Mouse (Mus musculus): Measurements from ENCODE around the gene Rap1b.

Rap1b gene

DNA sequence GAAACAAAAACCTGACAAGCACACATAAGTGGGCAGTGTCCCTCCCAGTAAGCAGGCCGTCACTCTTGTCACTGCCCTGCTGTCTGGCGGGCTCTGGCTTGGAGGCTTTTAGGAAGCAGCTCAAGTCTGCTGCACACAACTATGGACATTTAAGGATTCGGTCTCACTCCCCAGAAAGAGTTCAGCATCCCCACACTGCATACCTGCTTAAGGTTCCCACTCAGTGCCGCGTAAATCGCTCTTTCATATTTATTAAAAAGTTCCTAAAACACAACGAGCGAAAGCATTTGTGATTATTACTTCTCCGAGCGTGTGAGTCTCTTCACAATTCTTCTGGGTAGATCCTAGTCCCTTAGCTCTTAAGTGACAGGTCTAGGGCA, 74.7 kb downstream of the Rap1b start:
- in situ Hi-C loops (cut with MboI), result no loop called here

DNA sequence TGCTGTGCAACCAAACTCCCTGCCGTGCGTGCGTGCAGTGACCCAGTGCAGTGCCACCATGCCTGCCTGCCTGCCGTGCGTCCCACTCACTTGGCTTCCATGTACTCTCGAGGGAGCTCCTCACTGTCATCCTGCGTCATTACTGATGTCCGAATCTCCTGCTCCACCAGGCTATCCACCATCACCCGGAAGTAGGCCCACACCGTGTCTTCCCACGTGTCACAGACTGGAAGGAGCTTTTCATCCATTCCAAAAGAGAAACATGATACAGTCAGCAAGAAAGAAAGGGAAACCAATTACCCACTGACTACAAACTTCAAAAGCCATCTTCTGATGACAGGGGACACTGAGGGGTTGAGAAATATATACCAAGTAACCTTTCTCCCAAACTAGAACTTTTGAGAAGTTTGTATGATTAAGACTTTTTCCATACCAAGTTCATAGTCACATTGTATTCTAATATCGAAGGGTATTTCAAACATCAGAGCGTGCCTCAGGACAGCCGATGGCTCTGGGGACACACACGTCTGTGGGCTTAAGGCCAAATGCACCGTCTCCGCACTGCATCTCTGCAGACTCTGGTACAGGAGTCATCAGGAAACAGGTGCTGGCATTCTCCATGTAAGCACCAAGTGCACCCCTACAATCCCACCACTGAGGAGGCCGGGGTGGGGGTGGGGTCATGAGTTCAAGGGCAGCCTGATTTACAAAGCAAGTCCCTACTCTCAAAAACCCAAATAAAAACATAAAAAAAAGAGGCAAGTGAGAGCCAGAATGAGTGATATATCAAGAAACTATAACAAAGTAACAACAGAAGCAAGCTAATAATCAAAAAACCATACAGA, 75.3 kb downstream of the Rap1b start:
- in situ Hi-C loops (cut with MboI), result no loop called here

DNA sequence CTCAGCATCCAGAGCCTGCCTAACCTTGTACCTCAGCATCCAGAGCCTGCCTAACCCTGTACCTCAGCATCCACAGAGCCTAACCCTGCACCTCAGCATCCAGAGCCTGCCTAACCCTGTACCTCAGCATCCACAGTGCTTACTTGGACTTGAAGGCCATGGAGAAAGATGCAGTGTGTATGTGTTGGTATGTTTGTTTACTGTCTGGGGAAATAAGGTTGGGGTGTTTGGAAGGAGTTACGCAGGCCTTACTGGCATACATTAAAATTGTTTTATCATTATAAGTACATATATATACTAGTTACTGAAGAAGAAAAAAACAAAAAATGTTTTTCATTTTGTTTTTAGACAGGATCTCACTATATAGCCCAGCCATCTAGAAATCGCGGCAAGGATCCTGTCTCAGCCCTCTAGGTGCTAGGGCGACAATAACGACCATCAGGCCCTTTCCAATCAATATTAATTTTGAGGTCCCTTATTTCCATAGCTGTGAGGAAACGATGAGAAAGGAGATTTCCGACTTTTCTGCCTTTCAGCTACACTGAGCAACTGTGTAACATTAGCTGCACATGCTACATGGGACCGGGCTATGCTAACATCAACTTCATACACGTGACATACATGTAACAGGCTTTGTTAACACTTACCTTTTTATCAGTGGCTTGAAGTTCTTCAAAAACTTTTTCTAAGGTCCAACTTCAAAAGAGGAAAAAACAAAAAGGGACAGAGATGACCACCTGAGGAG, 76.1 kb downstream of the Rap1b start:
- in situ Hi-C loops (cut with MboI), result no loop called here

DNA sequence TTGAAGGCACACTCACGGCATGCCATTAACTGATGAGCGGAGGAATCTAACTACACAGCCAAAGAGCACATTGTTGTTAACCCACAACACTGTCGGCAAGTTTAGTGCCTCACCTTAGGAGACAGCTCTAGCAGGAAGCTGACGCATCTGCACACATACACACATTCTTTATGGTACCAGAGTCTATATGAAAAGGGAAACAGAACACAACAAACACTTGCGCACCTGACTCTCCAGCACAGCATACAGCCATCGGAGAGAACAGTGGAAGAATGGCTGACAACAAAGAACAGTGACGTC, 77.7 kb downstream of the Rap1b start:
- in situ Hi-C loops (cut with MboI), result no loop called here

DNA sequence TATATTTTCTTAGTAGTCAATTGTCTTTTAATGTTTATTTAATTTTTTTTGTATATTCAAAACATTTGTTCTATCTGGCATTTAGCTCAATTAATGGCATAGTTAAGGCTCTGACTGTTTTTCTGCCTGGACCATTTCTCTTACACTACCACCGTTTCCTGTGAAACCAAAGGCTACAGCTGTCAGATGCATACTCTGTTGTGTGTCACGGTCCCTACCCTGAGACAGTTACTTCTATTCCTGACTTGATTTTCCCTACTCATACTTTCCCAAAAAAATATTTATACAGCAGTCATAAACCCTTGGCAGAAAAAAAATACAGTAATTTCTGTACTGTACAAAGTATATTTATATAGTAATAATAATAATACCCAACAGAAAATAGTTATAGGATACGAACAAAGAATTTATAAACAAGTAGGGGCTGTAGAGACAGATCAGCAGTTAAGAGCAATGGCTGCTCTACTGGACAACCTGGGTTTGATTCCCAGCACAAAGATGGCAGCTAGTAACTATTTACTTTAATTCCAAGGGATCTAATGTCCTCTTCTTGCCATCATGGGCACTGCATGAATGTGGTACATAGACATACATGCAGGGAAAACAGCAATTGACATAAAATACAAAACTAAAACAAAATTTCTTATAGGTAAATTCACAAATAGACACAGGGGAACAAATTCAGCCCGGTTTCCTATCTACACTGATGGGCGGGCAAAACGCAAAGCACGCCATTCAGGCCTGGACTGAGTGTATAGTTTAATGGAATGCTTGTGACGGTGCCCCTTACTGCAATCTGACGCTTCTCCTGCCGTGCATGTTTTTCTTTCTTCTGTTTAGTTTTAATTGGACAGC, 78.3 kb downstream of the Rap1b start:
- in situ Hi-C loops (cut with MboI), result no loop called here

DNA sequence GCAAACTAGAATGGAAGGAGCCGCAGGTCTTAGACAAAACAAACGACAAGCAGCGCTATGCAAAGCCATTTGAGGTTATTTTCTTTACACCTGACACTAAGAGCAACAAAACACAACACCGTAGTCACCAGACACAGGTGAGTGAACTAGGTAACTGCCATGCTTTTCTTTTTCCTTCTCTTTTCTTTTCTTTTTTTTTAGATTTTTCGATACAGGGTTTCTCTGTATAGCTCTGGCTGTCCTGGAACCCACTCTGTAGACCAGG, 79.0 kb downstream of the Rap1b start:
- in situ Hi-C loops (cut with MboI), result no loop called here

DNA sequence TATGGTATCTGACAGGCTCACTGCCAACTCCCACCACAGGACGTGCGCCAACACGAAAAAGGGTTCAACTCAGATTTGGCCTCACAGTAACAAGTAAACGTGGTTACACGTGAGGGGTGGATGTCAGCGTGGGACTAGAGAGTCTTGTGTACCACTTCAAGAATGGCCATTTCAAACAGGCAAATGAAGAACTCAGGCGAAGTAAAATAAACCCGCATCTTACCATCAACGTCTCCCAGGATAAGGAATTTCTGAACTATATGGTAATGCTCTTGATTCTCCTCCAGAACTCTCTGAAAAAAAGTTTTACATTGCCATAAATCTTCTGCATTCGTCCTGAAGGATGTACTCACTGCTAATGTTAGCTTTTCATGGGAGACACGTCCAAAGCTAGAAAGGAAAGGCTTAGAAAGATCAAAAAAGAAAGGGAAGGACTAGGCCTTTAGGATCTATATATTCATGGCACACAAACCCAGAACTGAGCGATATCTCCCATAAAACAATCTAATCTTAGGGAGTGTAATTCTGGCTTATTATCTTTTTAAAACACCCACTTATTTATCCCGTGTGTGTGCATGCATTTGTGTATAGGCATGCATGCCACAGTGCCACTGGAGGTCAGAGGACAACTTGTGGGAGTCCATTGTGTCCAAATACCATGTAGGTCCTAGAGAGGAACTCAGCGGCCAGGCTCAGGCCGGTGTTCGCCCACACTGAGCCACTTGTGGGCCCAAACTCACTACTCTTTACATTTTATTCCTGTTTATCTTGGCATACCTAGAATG, 79.5 kb downstream of the Rap1b start:
- in situ Hi-C loops (cut with MboI), result no loop called here

DNA sequence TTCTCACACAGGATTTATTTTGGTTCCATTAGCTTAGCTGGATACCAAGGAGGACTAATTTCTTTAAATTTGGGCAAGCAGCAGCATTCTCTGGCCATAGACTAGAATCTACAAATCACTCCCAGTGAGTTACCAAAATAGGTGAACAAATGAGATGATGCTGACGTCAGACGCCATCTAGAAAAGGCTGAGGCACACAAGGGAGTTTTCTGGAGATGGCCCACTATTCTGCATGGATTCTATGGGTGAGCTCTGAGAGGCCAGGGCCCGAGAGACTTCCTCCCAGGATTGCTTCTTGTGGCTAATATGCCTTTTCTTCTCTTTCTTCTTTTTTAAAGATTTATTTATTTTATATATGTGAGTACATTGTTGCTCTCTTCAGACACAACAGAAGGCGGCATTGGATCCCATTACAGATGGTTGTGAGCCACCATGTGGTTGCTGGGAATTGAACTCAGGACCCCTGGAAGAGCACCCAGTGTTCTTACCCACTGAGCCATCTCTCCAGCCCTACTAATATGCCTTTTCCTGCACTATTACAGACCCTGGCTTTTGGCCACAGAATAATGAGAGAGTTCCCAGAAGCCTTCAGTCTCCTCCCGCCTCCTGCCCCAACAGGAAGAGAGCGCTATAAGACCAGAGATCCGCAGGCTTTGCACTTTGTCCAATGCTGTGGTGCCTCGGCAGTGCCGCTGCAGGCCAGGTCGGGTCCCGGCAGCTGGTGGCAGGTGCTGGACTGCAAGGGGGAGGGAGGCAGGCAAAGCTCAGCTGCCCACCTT, 80.5 kb downstream of the Rap1b start:
- in situ Hi-C loops (cut with MboI), result no loop called here

DNA sequence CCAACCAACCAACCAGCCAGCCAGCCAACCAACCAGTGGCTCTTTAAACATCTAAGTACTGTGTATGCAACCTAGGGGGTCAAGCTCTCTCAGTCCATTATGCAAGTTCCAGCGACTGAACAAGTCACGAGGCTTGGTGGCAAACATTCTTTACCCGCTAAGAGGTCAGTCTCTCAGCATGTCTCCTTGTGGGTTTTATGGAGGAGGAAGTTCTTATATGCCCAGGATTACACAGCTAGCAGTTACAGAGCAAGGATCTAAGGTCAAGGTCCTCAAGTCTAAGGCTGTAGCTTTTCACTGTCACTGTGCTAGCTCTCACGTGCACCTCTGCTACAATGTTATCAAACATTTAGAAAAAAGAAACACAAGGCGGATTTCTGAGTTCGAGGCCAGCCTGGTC, 81.2 kb downstream of the Rap1b start:
- in situ Hi-C loops (cut with MboI), result no loop called here

Data from mature B cell (primary cell).